Mouse (Mus musculus) small intestine, adult 2 months (tissue): ENCODE data around the gene Poldip3. TPM values are rescaled to one million over a fixed set of nuclear protein-coding genes. Genes with fewer than 3 reads are reported as not detected.
A peak's percentile ranks its signal among the peaks of the same experiment; 100 is the strongest.

Experiments
- H3K27ac ChIP-seq: fragments of 200-500 bp; 2 replicates; pipeline ENCODE4 v1.5.1; 2012; ENCODE audit warnings: low read depth, low read length, control low read depth, inconsistent platforms; ENCODE audit not compliant: insufficient read depth
- H3K27me3 ChIP-seq: fragments of 200-500 bp; 2 replicates; pipeline ENCODE4 v1.6.1; 2012; ENCODE audit warnings: mild to moderate bottlenecking, moderate library complexity, low read length, inconsistent platforms; ENCODE audit not compliant: control insufficient read depth, insufficient read depth
- H3K36me3 ChIP-seq: fragments of 200-500 bp; 2 replicates; pipeline ENCODE4 v1.6.1; 2012; ENCODE audit warnings: mild to moderate bottlenecking, low read length, control low read depth, inconsistent platforms; ENCODE audit not compliant: control insufficient read depth, insufficient read depth
- H3K4me1 ChIP-seq: fragments of 200-500 bp; 2 replicates; pipeline ENCODE4 v1.6.1; 2012; ENCODE audit warnings: low read length, inconsistent platforms, mixed read lengths; ENCODE audit not compliant: control insufficient read depth, insufficient read depth, insufficient read length
- H3K4me3 ChIP-seq: fragments of 200-500 bp; 2 replicates; pipeline ENCODE4 v1.5.1; 2012; ENCODE audit warnings: low read depth, mild to moderate bottlenecking, control low read depth, inconsistent platforms, low read length, moderate library complexity
- CTCF ChIP-seq: fragments of 200-500 bp; IDR thresholded peaks from 2 replicates; pipeline ENCODE4 v1.5.1; 2012; ENCODE audit warnings: low read depth, mild to moderate bottlenecking, control low read depth, inconsistent platforms, low read length, moderate library complexity, mixed read lengths; ENCODE audit not compliant: insufficient replicate concordance, insufficient read length; ENCODE audit errors: extremely low read depth
- POLR2A ChIP-seq: fragments of 200-500 bp; IDR thresholded peaks from 2 replicates; pipeline ENCODE4 v1.6.1; 2012; ENCODE audit warnings: low read depth, mild to moderate bottlenecking, control low read depth, inconsistent platforms, low read length, moderate library complexity
- WGBS: fragments of 180-500 bp; shearing (Covaris S2); methylation state at CpG from one replicate; pipeline ENCODE4 v1.1.7; 2018; 5-methylcytosine and 5-hydroxymethylcytosine counted together
- polyA plus RNA-seq: library from polyadenylated mRNA; depleted of rRNA; stranded (reverse); fragments of >200 nt; gene quantifications from 2 replicates; pipeline ENCODE4 v1.2.3, GENCODE M21; 2012

Gene Poldip3
- polyA plus RNA-seq, 1 experiment, result 46.7 TPM

DNA sequence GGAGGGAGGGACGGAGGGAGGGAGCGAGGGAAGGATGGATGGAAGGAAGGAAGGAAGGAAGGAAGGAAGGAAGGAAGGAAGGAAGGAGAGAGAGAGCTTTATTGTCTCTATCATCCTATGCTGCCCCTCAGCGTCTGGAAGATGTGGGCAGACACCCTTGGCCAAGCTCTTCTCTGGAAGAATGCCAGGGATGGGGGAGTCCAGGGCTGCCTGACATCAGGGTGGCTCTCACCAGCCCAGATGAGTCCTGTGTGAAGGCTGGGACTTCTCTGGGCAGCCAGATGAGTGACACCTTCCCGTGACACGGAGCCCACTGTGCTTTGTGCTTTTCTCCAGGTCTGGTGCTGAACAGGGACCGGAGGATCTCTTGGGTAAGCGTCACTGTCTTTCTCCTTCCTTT, 37.3 kb downstream of the Poldip3 start:
- H3K27me3 ChIP-seq, result no peaks in the 10 kb centered on the region
- no peak overlapping the region for H3K27ac ChIP-seq
- no peak for TF ChIP-seq POLR2A
- TF ChIP-seq CTCF, result no peak
- H3K4me3 ChIP-seq, result no peak overlapping the region
- peaks cover 2% of the 10 kb centered on the region; the same call in 1 of the 2 replicates for H3K4me1 ChIP-seq
- 88% methylated on average over 7 of the region's 7 CpGs for WGBS
- peaks cover 37% of the 10 kb centered on the region for H3K36me3 ChIP-seq

DNA sequence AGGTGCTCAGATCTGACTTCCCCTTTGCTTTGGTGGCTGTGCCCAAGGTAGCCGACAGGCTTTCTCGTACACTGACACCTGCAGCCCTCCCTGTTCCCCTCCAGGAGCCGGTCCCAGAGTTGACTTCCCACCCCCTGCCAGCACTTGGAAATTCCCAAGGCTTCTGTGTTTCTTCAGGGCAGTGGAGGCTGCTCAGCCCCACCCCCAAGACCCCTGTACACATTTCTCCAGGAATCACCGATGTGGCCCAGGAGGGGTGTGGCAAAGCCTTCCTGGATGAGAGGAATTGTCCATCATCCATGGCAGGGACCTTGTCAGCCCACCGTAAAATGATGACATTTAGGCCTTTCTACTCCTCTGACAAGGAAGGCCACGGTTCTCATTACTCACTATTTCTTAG, 37.9 kb downstream of the Poldip3 start:
- Histone ChIP-seq H3K27me3 (no peaks in the 10 kb centered on the region), H3K4me1 (peaks cover 5% of the 10 kb centered on the region; the same call in 1 of the 2 replicates), H3K27ac (no peak overlapping the region), H3K4me3 (no peak overlapping the region), H3K36me3 (peaks cover 33% of the 10 kb centered on the region)
- no peak for TF ChIP-seq CTCF
- no peak for TF ChIP-seq POLR2A
- WGBS, result 68% methylated on average over 6 of the region's 6 CpGs

DNA sequence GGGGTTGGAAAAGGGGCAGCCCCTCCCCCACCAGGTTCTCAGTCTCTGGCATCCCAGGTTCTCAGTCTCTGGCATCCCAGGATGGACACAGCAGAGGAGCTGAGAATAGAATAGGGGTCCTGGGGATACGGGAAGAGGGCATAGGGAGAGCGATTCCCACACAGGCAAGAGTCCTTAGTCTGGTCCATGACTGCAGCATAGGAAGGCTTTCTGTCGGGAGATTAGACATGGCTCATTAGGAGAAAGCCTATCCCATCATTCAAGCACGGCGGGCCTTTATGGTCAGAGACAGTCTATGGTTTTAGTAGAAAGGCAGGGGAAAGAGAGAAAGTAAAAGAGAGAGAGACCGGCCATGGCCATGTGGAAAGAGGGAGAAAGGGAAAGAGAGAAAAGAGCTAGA, 41.4 kb downstream of the Poldip3 start:
- H3K36me3 ChIP-seq, result peaks cover 38% of the 10 kb centered on the region
- H3K27ac ChIP-seq, result no peak overlapping the region
- H3K27me3 ChIP-seq, result no peaks in the 10 kb centered on the region
- TF ChIP-seq POLR2A, result no peak
- TF ChIP-seq CTCF, result no peak
- H3K4me3 ChIP-seq, result no peak overlapping the region
- peaks cover 21% of the 10 kb centered on the region for H3K4me1 ChIP-seq
- 88% methylated on average over 6 of the region's 6 CpGs for WGBS

DNA sequence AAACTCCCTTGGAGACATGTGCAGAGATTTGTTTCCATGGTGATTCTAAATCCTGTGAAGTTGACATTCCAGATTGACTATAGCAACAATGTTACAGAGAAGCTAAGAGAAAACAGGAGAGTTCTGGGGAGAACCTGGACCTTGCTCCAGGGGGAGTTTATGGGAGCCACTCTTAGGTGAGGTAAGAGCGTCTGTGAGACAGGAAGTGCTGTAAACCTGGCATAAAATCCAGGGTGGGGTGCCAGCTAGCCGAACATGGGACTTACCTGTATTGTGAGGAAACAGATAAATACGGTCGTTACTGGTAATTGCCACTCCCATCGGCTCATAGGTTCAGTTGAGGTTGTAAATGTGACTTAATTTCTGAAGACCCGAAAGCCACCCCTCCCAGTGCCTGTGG, 42.8 kb downstream of the Poldip3 start:
- peaks cover 40% of the 10 kb centered on the region for H3K36me3 ChIP-seq
- H3K4me1 ChIP-seq, result peaks cover 24% of the 10 kb centered on the region
- WGBS, result 41% methylated on average over 6 of the region's 6 CpGs
- H3K27ac ChIP-seq, result peak overlapping the region; percentile 59
- no peak overlapping the region for H3K4me3 ChIP-seq
- TF ChIP-seq POLR2A (no peak), CTCF (no peak)
- no peaks in the 10 kb centered on the region for H3K27me3 ChIP-seq

DNA sequence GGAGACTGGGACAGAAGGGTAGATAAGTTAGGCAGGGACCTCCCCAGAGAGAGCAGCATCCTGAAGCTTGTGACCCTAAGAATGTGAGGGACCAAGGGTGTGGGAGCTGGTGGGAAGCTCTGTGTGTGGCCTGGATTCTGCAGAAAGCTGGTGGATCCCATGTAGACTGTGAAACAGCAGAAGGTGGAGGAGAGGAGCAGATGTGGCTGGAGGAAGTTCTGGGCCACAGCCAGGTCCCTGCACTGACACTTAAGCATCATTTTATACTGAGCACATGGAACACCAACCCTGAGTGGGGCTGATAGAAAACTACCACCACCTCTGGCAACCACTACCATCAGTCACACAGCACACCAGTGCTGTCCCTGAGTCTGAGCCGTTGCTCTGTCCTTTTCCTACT, 46.1 kb downstream of the Poldip3 start:
- H3K4me1 ChIP-seq, result peaks cover 27% of the 10 kb centered on the region
- WGBS, result 68% methylated on average over 1 of the region's 1 CpGs

DNA sequence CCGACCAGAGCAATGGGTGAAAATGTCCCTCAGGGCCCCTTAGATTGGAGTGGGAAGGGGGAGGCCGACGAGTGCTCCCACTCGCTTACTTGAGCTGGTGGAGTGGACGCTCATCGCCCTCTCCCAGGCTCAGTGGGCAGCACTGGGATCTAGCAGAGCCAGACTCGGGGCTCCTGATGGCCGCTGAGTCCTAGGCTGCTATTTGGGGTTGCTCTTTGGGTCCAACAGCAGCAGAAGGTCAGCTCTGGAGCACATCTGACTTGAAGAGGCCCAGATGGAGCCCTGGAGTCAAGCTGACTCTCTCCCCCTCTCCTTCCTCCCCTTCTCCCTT, 48.9 kb downstream of the Poldip3 start:
- peaks cover 14% of the 10 kb centered on the region for H3K36me3 ChIP-seq
- H3K27ac ChIP-seq, result peak overlapping the region; percentile 65
- no peak for TF ChIP-seq POLR2A
- no peak for TF ChIP-seq CTCF
- peak overlapping the region; percentile 80 for H3K4me3 ChIP-seq
- no peaks in the 10 kb centered on the region for H3K27me3 ChIP-seq
- H3K4me1 ChIP-seq, result peaks cover 17% of the 10 kb centered on the region
- under 1% methylated on average over 8 of the region's 8 CpGs for WGBS

More for the DNA sequence above, 46.1 kb downstream of the Poldip3 start:
- Histone ChIP-seq H3K27me3 (no peaks in the 10 kb centered on the region), H3K36me3 (peaks cover 28% of the 10 kb centered on the region), H3K27ac (0 out of 2 replicates have a peak overlapping the region, but pooled peaks have one; percentile 6), H3K4me3 (no peak overlapping the region)
- TF ChIP-seq CTCF (no peak), POLR2A (no peak)

DNA sequence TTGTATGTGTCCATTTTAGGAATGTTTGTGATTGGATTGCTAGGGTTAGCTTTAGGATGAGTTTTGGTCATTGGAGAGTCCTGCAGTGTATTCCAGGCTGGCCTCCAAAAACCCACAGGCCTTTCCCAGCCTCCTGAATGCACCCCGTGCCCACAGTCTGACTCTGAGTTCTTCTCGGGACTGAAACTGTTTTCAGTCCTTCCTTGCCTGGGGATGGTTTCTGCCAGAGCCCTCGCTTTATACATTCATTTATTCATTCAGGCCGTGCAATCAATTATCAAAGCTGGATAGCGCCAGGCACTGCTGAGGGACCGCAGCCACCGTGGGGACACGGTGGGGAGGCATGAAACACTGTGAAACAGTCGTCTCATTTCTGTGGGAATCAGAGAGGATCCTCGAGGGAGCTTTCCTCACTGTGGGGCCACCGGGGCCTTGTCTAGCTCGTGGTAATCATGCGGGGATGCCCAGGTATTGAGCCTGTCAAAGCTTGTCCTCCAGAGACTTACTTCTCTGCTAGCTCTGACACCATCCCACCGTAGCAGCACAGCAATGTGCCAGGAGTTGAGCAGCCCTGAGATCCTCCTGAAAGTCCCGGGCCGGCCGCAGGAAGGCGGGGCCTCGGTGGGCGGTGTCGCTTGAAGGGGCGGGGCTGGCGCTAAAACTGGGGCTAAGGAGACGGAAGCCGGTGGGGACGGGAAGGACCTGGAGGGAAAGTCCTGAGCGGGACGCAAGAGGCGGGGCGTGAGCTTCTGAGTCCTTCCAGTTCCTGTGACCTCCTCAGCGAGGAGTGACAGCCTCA, 49.5 kb downstream of the Poldip3 start:
- WGBS, result 3% methylated on average over 31 of the region's 31 CpGs
- Histone ChIP-seq H3K27ac (peak overlapping the region; percentile 65), H3K4me3 (peak overlapping the region; percentile 80), H3K27me3 (no peaks in the 10 kb centered on the region), H3K4me1 (peaks cover 17% of the 10 kb centered on the region), H3K36me3 (peaks cover 12% of the 10 kb centered on the region)
- TF ChIP-seq POLR2A, result no peak; the same call in none of the 2 replicates
- no peak for TF ChIP-seq CTCF
